Mouse (Mus musculus) liver, embryonic 11.5 days (tissue): ENCODE data around the gene Reep1. TPM values are rescaled to one million over a fixed set of nuclear protein-coding genes. Genes with fewer than 3 reads are reported as not detected.
A peak's percentile ranks its signal among the peaks of the same experiment; 100 is the strongest.

Experiments
- ATAC-seq: fragments of 200-750 bp; cut with Nextera tagmentation; replicated peaks from 2 replicates; pipeline ENCODE4 v1.8.0; 2017; ENCODE audit warnings: moderate number of reproducible peaks, mild to moderate bottlenecking, moderate TSS enrichment, moderate library complexity; ENCODE audit not compliant: low FRiP score
- DNase-seq: peaks from one replicate; pipeline ENCODE4 v3.0.0-alpha.2; 2017; ENCODE audit warnings: low spot score
- H3K27ac ChIP-seq: fragments of 300-500 bp; sonication (generic); 2 replicates; pipeline ENCODE4 v1.5.1; 2014; ENCODE audit warnings: mild to moderate bottlenecking, low read depth, low read length, control low read depth
- H3K27me3 ChIP-seq: fragments of 300-500 bp; sonication (generic); replicated peaks from 2 replicates; pipeline ENCODE4 v1.6.1; 2014; ENCODE audit warnings: low read length, mixed read lengths; ENCODE audit not compliant: control insufficient read depth, insufficient read depth
- H3K36me3 ChIP-seq: fragments of 300-500 bp; sonication (generic); 2 replicates; pipeline ENCODE4 v1.6.1; 2014; ENCODE audit warnings: mild to moderate bottlenecking, low read length, moderate library complexity, mixed read lengths; ENCODE audit not compliant: control insufficient read depth, insufficient read depth
- H3K4me1 ChIP-seq: fragments of 300-500 bp; sonication (generic); replicated peaks from 2 replicates; pipeline ENCODE4 v1.6.1; 2014; ENCODE audit warnings: low read length, mixed read lengths; ENCODE audit not compliant: control insufficient read depth, insufficient read depth
- H3K4me2 ChIP-seq: fragments of 300-500 bp; sonication (generic); 2 replicates; pipeline ENCODE4 v1.6.1; 2014; ENCODE audit warnings: mild to moderate bottlenecking, control low read depth, moderate library complexity
- H3K4me3 ChIP-seq: fragments of 300-500 bp; sonication (generic); 2 replicates; pipeline ENCODE4 v1.5.1; 2014; ENCODE audit warnings: low read depth, low read length, control low read depth
- H3K9ac ChIP-seq: fragments of 300-500 bp; sonication (generic); 2 replicates; pipeline ENCODE4 v1.6.1; 2014; ENCODE audit warnings: low read depth, low read length, control low read depth
- H3K9me3 ChIP-seq: fragments of 300-500 bp; sonication (generic); 2 replicates; pipeline ENCODE4 v1.6.1; 2016; ENCODE audit warnings: low read length, inconsistent platforms, mixed read lengths; ENCODE audit not compliant: control insufficient read depth
- WGBS: fragments of 180-500 bp; shearing (Covaris S2); extraction: QIAGEN DNeasy Blood & Tissue Kit; methylation state at CpG from one replicate; pipeline ENCODE4 v1.1.7; 2014; 5-methylcytosine and 5-hydroxymethylcytosine counted together
- polyA plus RNA-seq: library from polyadenylated mRNA; unstranded; fragments of >200 nt; fragmentation: Nextera tagmentation; extraction: Ambion mirVana; gene quantifications from 2 replicates; pipeline ENCODE4 v1.2.1, GENCODE M21; 2014

Reep1 gene
- 11.1 and 12.2 TPM in 2 replicates for polyA plus RNA-seq

- peak; percentile 69 for DNase-seq
- Histone ChIP-seq H3K36me3 (no peaks in the 10 kb centered on the region), H3K4me2 (peak within 1 kb of the TSS; percentile 99), H3K9me3 (no peaks in the 10 kb centered on the region), H3K27me3 (peaks cover 30% of the 10 kb centered on the region), H3K9ac (peak within 1 kb of the TSS; percentile 66), H3K4me3 (peak within 1 kb of the TSS; percentile 77), H3K4me1 (peaks cover 8% of the 10 kb centered on the region; the same call in 1 of the 2 replicates), H3K27ac (no peak within 1 kb of the TSS)
- WGBS, result under 1% methylated on average over 88 of the region's 91 CpGs
- ATAC-seq, result peak; percentile 94
These were observed at the start of gene Reep1 for GRCm38 (mm10) chr6:71707511-71708501. TSS of gene Reep1 (plus strand) at chr6:71707561.

GRCm38 (mm10) chr6:71658290-71658689 lies 49.1 kb upstream of the Reep1 start:
- Histone ChIP-seq H3K9me3 (no peaks in the 10 kb centered on the region), H3K27me3 (no peaks in the 10 kb centered on the region), H3K9ac (no peak overlapping the region), H3K4me1 (peaks cover 19% of the 10 kb centered on the region), H3K36me3 (no peaks in the 10 kb centered on the region), H3K4me2 (no peak overlapping the region), H3K27ac (no peak overlapping the region), H3K4me3 (no peak overlapping the region)
- ATAC-seq, result no peak
- DNase-seq, result no peak
- 34% methylated on average over 2 of the region's 2 CpGs for WGBS

GRCm38 (mm10) chr6:71664511-71664910 lies 42.9 kb upstream of the Reep1 start:
- DNase-seq (no peak), ATAC-seq (no peak)
- H3K4me3 ChIP-seq, result no peak overlapping the region
- no peaks in the 10 kb centered on the region for H3K36me3 ChIP-seq
- H3K27ac ChIP-seq, result no peak overlapping the region
- no peaks in the 10 kb centered on the region for H3K27me3 ChIP-seq
- no peaks in the 10 kb centered on the region for H3K9me3 ChIP-seq
- peaks cover 11% of the 10 kb centered on the region for H3K4me1 ChIP-seq
- no peak overlapping the region for H3K9ac ChIP-seq
- no peak overlapping the region for H3K4me2 ChIP-seq
- 62% methylated on average over 1 of the region's 1 CpGs for WGBS

GRCm38 (mm10) chr6:71673166-71673565 lies 34.2 kb upstream of the Reep1 start:
- Histone ChIP-seq H3K36me3 (no peaks in the 10 kb centered on the region), H3K4me1 (no peaks in the 10 kb centered on the region), H3K4me3 (no peak overlapping the region), H3K9ac (no peak overlapping the region), H3K9me3 (no peaks in the 10 kb centered on the region), H3K27me3 (0 out of 2 replicates have a peak, but pooled peaks cover 3% of the 10 kb centered on the region), H3K4me2 (no peak overlapping the region), H3K27ac (no peak overlapping the region)
- 56% methylated on average over 2 of the region's 2 CpGs for WGBS
- ATAC-seq (no peak), DNase-seq (no peak)

- WGBS, result 59% methylated on average over 7 of the region's 7 CpGs
- Histone ChIP-seq H3K9ac (no peak overlapping the region), H3K27ac (no peak overlapping the region), H3K4me3 (no peak overlapping the region), H3K27me3 (0 out of 2 replicates have a peak, but pooled peaks cover 3% of the 10 kb centered on the region), H3K4me2 (no peak overlapping the region), H3K36me3 (no peaks in the 10 kb centered on the region), H3K4me1 (no peaks in the 10 kb centered on the region), H3K9me3 (no peaks in the 10 kb centered on the region)
- DNase-seq (no peak), ATAC-seq (no peak)
These were observed 28.5 kb upstream of the Reep1 start for GRCm38 (mm10) chr6:71678891-71679290.

- whole genome bisulfite sequencing, result 89% methylated on average over 2 of the region's 2 CpGs
- Histone ChIP-seq H3K9me3 (no peaks in the 10 kb centered on the region), H3K36me3 (no peaks in the 10 kb centered on the region), H3K27ac (no peak overlapping the region), H3K4me2 (no peak overlapping the region), H3K9ac (no peak overlapping the region), H3K4me1 (no peaks in the 10 kb centered on the region), H3K4me3 (no peak overlapping the region), H3K27me3 (no peaks in the 10 kb centered on the region)
- no peak for DNase-seq
- ATAC-seq, result no peak
These were observed 12.2 kb upstream of the Reep1 start for GRCm38 (mm10) chr6:71695150-71695549.

- Histone ChIP-seq H3K9ac (no peak overlapping the region), H3K4me1 (no peaks in the 10 kb centered on the region), H3K4me2 (no peak overlapping the region), H3K4me3 (no peak overlapping the region), H3K27me3 (no peaks in the 10 kb centered on the region), H3K9me3 (no peaks in the 10 kb centered on the region), H3K27ac (no peak overlapping the region), H3K36me3 (no peaks in the 10 kb centered on the region)
- ATAC-seq (no peak), DNase-seq (no peak)
- WGBS, result 70% methylated on average over 3 of the region's 3 CpGs
These were observed 11.8 kb upstream of the Reep1 start for GRCm38 (mm10) chr6:71695599-71695998.

GRCm38 (mm10) chr6:71706871-71707270 lies 490 bp upstream of the Reep1 start:
- Histone ChIP-seq H3K4me3 (no peak overlapping the region), H3K9ac (no peak overlapping the region), H3K4me1 (peaks cover 8% of the 10 kb centered on the region; the same call in 1 of the 2 replicates), H3K27me3 (peaks cover 30% of the 10 kb centered on the region), H3K27ac (no peak overlapping the region), H3K9me3 (no peaks in the 10 kb centered on the region), H3K36me3 (no peaks in the 10 kb centered on the region), H3K4me2 (no peak overlapping the region)
- WGBS, result 77% methylated on average over 12 of the region's 12 CpGs
- ATAC-seq, result no peak
- no peak for DNase-seq
